Mouse (Mus musculus): ENCODE data around the gene Gpc6. TPM values are rescaled to one million over a fixed set of nuclear protein-coding genes. Genes with fewer than 3 reads are reported as not detected.

The Gpc6 gene
- total RNA-seq, 2 experiments from 2014 or later, result 15.6 to 18.9 TPM

GRCm38 (mm10) chr14:117514829-117515228 is 589.7 kb downstream of the Gpc6 start:
- intact Hi-C loops (cut with DNase I), result no loop called here
- DNase-seq (ENCODE audit: low spot score in 2 of 2), result no peak

GRCm38 (mm10) chr14:117519574-117519973 is 594.5 kb downstream of the Gpc6 start:
- intact Hi-C loops (cut with DNase I), result no loop called here
- DNase-seq (ENCODE audit: low spot score in 2 of 2), result peak; percentile 28 to 55

GRCm38 (mm10) chr14:117520706-117521105 is 595.6 kb downstream of the Gpc6 start:
- no peak for DNase-seq (ENCODE audit: low spot score in 2 of 2)
- intact Hi-C loops (cut with DNase I), result no loop called here

GRCm38 (mm10) chr14:117525133-117525532 is 600.0 kb downstream of the Gpc6 start:
- intact Hi-C loops (cut with DNase I), result no loop called here
- DNase-seq (ENCODE audit: low spot score in 2 of 2), result no peak

GRCm38 (mm10) chr14:117527053-117527452 is 601.9 kb downstream of the Gpc6 start:
- DNase-seq (ENCODE audit: low spot score in 2 of 2), result no peak
- intact Hi-C loops (cut with DNase I), result no loop called here

- DNase-seq (ENCODE audit: low spot score in 2 of 2), result no peak
- intact Hi-C loops (cut with DNase I), result no loop called here
Observed at GRCm38 (mm10) chr14:117529439-117529838, 604.3 kb downstream of the Gpc6 start.

GRCm38 (mm10) chr14:117552776-117553175 is 627.7 kb downstream of the Gpc6 start:
- intact Hi-C loops (cut with DNase I), result no loop called here
- no peak for DNase-seq (ENCODE audit: low spot score in 2 of 2)

GRCm38 (mm10) chr14:117556715-117557320 is 631.7 kb downstream of the Gpc6 start:
- DNase-seq (ENCODE audit: low spot score in 2 of 2), result no peak
- intact Hi-C loops (cut with DNase I), result no loop called here

GRCm38 (mm10) chr14:117562146-117562545 is 637.0 kb downstream of the Gpc6 start:
- intact Hi-C loops (cut with DNase I), result no loop called here
- DNase-seq (ENCODE audit: low spot score in 2 of 2), result no peak

GRCm38 (mm10) chr14:117569278-117569677 is 644.2 kb downstream of the Gpc6 start:
- intact Hi-C loops (cut with DNase I), result no loop called here
- no peak for DNase-seq (ENCODE audit: low spot score in 2 of 2)

GRCm38 (mm10) chr14:117572213-117572612 is 647.1 kb downstream of the Gpc6 start:
- peak; percentile 5 to 67 for DNase-seq (ENCODE audit: low spot score in 2 of 2)
- intact Hi-C loops (cut with DNase I), result no loop called here

GRCm38 (mm10) chr14:117574216-117574615 is 649.1 kb downstream of the Gpc6 start:
- intact Hi-C loops (cut with DNase I), result no loop called here
- DNase-seq (ENCODE audit: low spot score in 2 of 2), result no peak

GRCm38 (mm10) chr14:117581740-117582139 is 656.6 kb downstream of the Gpc6 start:
- intact Hi-C loops (cut with DNase I), result no loop called here
- DNase-seq (ENCODE audit: low spot score in 2 of 2), result no peak

- peak in 1 of 2 experiments; percentile 14 for DNase-seq (ENCODE audit: low spot score in 2 of 2)
- intact Hi-C loops (cut with DNase I), result no loop called here
Observed at GRCm38 (mm10) chr14:117599758-117600157, 674.6 kb downstream of the Gpc6 start.

- intact Hi-C loops (cut with DNase I), result no loop called here
- DNase-seq (ENCODE audit: low spot score in 2 of 2), result no peak
Observed at GRCm38 (mm10) chr14:117603837-117604236, 678.7 kb downstream of the Gpc6 start.

GRCm38 (mm10) chr14:117605750-117606149 is 680.6 kb downstream of the Gpc6 start:
- intact Hi-C loops (cut with DNase I), result no loop called here
- no peak for DNase-seq (ENCODE audit: low spot score in 2 of 2)

- no peak for DNase-seq (ENCODE audit: low spot score in 2 of 2)
- intact Hi-C loops (cut with DNase I), result no loop called here
Observed at GRCm38 (mm10) chr14:117611113-117611512, 686.0 kb downstream of the Gpc6 start.

GRCm38 (mm10) chr14:117625100-117625710 is 700.1 kb downstream of the Gpc6 start:
- no peak for DNase-seq (ENCODE audit: low spot score in 2 of 2)
- intact Hi-C loops (cut with DNase I), result no loop called here

- DNase-seq (ENCODE audit: low spot score in 2 of 2), result no peak
- intact Hi-C loops (cut with DNase I), result no loop called here
Observed at GRCm38 (mm10) chr14:117634238-117634940, 709.3 kb downstream of the Gpc6 start.

GRCm38 (mm10) chr14:117641853-117642252 is 716.7 kb downstream of the Gpc6 start:
- intact Hi-C loops (cut with DNase I), result no loop called here
- no peak for DNase-seq (ENCODE audit: low spot score in 2 of 2)

GRCm38 (mm10) chr14:117643069-117643468 is 718.0 kb downstream of the Gpc6 start:
- no peak for DNase-seq (ENCODE audit: low spot score in 2 of 2)
- intact Hi-C loops (cut with DNase I), result no loop called here
